Mouse (Mus musculus) heart, embryonic 16.5 days (tissue): ENCODE measurements around the gene Chfr. TPM values are rescaled to one million over a fixed set of nuclear protein-coding genes. Genes with fewer than 3 reads are reported as not detected.

Experiments used
- ATAC-seq: fragments of 200-750 bp; cut with Nextera tagmentation; replicated peaks from 2 replicates; pipeline ENCODE4 v1.8.0; 2017; ENCODE audit warnings: moderate number of reproducible peaks; ENCODE audit not compliant: insufficient read depth, low FRiP score; ENCODE audit errors: extremely low read depth
- H3K27ac ChIP-seq: fragments of 300-500 bp; sonication (generic); 2 replicates; pipeline ENCODE4 v1.5.1; 2014; ENCODE audit warnings: mild to moderate bottlenecking, low read length, control low read depth, moderate library complexity
- H3K27me3 ChIP-seq: fragments of 300-500 bp; sonication (generic); 2 replicates; pipeline ENCODE4 v1.6.1; 2014; ENCODE audit warnings: low read length, mixed read lengths; ENCODE audit not compliant: control insufficient read depth, insufficient read depth
- H3K36me3 ChIP-seq: fragments of 300-500 bp; sonication (generic); 2 replicates; pipeline ENCODE4 v1.6.1; 2014; ENCODE audit not compliant: control insufficient read depth, insufficient read depth
- H3K4me1 ChIP-seq: fragments of 300-500 bp; sonication (generic); 2 replicates; pipeline ENCODE4 v1.6.1; 2014; ENCODE audit warnings: low read length, mixed read lengths; ENCODE audit not compliant: control insufficient read depth, insufficient read depth
- H3K4me2 ChIP-seq: fragments of 300-500 bp; sonication (generic); 2 replicates; pipeline ENCODE4 v1.6.1; 2014; ENCODE audit warnings: low read depth, mild to moderate bottlenecking, control low read depth, low read length
- H3K4me3 ChIP-seq: fragments of 300-500 bp; sonication (generic); 2 replicates; pipeline ENCODE4 v1.5.1; 2014; ENCODE audit warnings: mild to moderate bottlenecking, control low read depth, low read length
- H3K9ac ChIP-seq: fragments of 300-500 bp; sonication (generic); 2 replicates; pipeline ENCODE4 v1.6.1; 2014; ENCODE audit warnings: low read length, control low read depth
- H3K9me3 ChIP-seq: fragments of 300-500 bp; sonication (generic); replicated peaks from 2 replicates; pipeline ENCODE4 v1.6.1; 2016; ENCODE audit warnings: low read length; ENCODE audit not compliant: control insufficient read depth
- WGBS: fragments of 180-500 bp; shearing (Covaris S2); extraction: QIAGEN DNeasy Blood & Tissue Kit; methylation state at CpG from one replicate; pipeline ENCODE4 v1.1.7; 2014; 5-methylcytosine and 5-hydroxymethylcytosine counted together
- polyA plus RNA-seq: library from polyadenylated mRNA; unstranded; fragments of >200 nt; fragmentation: Nextera tagmentation; extraction: Ambion mirVana; gene quantifications from 2 replicates; pipeline ENCODE4 v1.2.1, GENCODE M21; 2015

The Chfr gene
- polyA plus RNA-seq, 1 experiment from 2014 or later: 28.7 TPM

DNA sequence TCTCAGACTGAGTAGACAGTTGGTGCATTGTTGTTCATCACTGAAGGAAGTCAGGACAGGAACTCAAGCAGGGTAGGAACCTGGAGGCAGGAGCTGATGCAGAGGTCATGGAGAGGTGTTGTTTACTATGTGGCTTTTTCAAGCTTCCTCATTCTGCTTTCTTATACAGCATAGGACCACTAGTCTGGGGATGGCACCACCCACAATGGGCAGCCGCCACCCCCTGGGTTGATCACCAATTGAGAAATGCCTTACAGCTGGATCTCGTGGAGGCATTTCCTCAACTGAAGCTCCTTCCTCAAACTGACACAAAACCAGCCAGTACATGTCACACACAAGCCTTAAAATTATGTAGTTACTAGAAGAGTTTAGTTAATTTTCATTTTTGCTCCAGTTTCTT lies 75.7 kb downstream of the Chfr start:
- no peaks in the 10 kb centered on the region for H3K4me1 ChIP-seq
- H3K4me3 ChIP-seq: no peak overlapping the region
- ATAC-seq: no peak
- no peak overlapping the region for H3K9ac ChIP-seq
- no peaks in the 10 kb centered on the region for H3K27me3 ChIP-seq
- H3K27ac ChIP-seq: no peak overlapping the region
- WGBS: 94% methylated on average over 2 of the region's 2 CpGs
- H3K36me3 ChIP-seq: peaks cover 71% of the 10 kb centered on the region
- H3K4me2 ChIP-seq: no peak overlapping the region
- no peaks in the 10 kb centered on the region for H3K9me3 ChIP-seq

DNA sequence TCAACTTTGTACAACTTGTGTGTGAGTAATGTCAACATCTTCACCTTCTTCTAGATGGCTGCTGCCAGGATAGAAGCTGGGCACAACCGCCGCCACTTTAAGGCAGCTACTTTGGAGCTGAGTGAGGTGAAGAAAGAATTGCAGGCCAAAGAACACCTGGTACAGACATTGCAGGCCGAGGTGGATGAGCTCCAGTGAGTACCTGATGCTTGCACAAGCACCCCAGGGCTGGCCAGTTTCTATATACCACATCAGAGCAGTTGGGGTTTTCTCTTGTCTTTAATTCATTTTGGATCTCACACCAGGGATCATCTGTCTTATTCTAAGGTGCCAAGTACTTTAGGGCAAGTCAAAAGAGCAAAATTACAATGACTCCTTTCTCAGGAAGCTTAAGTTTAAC lies 81.1 kb downstream of the Chfr start:
- no peak for ATAC-seq

DNA sequence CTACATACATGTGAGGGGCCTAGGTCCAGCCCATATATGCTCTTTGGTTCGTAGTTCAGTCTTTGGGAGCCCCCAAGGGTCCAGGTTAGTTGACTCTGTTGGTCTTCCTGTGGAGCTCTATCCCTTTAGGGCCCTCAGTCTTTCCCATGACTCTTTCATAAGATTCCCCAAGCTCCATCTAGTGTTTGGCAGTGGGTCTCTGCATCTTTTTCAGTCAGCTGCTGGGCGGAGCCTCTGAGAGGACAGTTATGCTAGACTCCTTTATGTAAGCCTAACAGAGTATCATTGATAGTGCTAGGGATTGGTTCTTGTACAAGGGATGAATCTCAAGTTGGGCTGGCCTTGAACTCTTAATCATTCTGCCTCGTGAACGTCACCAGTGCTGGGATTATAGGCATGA lies 84.7 kb downstream of the Chfr start:
- H3K27ac ChIP-seq: no peak overlapping the region
- no peak overlapping the region for H3K4me3 ChIP-seq
- H3K9me3 ChIP-seq: no peaks in the 10 kb centered on the region
- peaks cover 67% of the 10 kb centered on the region for H3K36me3 ChIP-seq
- H3K4me1 ChIP-seq: no peaks in the 10 kb centered on the region
- no peaks in the 10 kb centered on the region for H3K27me3 ChIP-seq
- no peak for ATAC-seq
- no peak overlapping the region for H3K4me2 ChIP-seq
- WGBS: 93% methylated on average over 4 of the region's 4 CpGs
- H3K9ac ChIP-seq: no peak overlapping the region

More for the DNA sequence above, 81.1 kb downstream of the Chfr start:
- no peak overlapping the region for H3K4me2 ChIP-seq
- H3K27me3 ChIP-seq: no peaks in the 10 kb centered on the region
- no peaks in the 10 kb centered on the region for H3K4me1 ChIP-seq
- H3K4me3 ChIP-seq: no peak overlapping the region
- 76% methylated on average over 3 of the region's 3 CpGs for WGBS
- H3K9me3 ChIP-seq: no peaks in the 10 kb centered on the region
- H3K9ac ChIP-seq: no peak overlapping the region
- no peak overlapping the region for H3K27ac ChIP-seq
- H3K36me3 ChIP-seq: peaks cover 69% of the 10 kb centered on the region

Other genes starting within 250 kb of the Chfr start
- 0.27 and 0.39 TPM in 2 replicates for gene Gm15446, start 212.4 kb upstream of the Chfr start, polyA plus RNA-seq
- 10.7 and 11.9 TPM in 2 replicates for gene Zfp932, start 139.3 kb upstream of the Chfr start, polyA plus RNA-seq
- gene Gm17655, start 63.3 kb upstream of the Chfr start, polyA plus RNA-seq: 3.5 and 3.7 TPM in 2 replicates
- gene Gm35315, start 41.4 kb upstream of the Chfr start, polyA plus RNA-seq: 0.51 and 0.75 TPM in 2 replicates
- gene Plcxd1, start 35.9 kb upstream of the Chfr start, polyA plus RNA-seq: 0.90 and 1.2 TPM in 2 replicates
- 19.6 and 22.5 TPM in 2 replicates for gene Gtpbp6, start 27.6 kb upstream of the Chfr start, polyA plus RNA-seq
- gene Zfp605, start 25.8 kb upstream of the Chfr start, polyA plus RNA-seq: 2.0 and 2.7 TPM in 2 replicates
- 14.9 and 18.2 TPM in 2 replicates for gene Golga3, start 40.9 kb downstream of the Chfr start, polyA plus RNA-seq
- 14.4 and 17.6 TPM in 2 replicates for gene Ankle2, start 95.2 kb downstream of the Chfr start, polyA plus RNA-seq
- gene Pgam5, start 134.1 kb downstream of the Chfr start, polyA plus RNA-seq: 51.5 and 51.7 TPM in 2 replicates
- 26.3 and 26.7 TPM in 2 replicates for gene Pxmp2, start 150.3 kb downstream of the Chfr start, polyA plus RNA-seq
- 17.1 and 17.9 TPM in 2 replicates for gene Pole, start 150.5 kb downstream of the Chfr start, polyA plus RNA-seq
- gene P2rx2, start 207.4 kb downstream of the Chfr start, polyA plus RNA-seq: 0.29 and 1.1 TPM in 2 replicates
- 0.20 TPM in 1 of 2 replicates, not detected in the other for gene Lrcol1, start 208.9 kb downstream of the Chfr start, polyA plus RNA-seq